Mouse (Mus musculus) embryonic facial prominence, embryonic 14.5 days (tissue): Measurements from ENCODE around the gene Pitx1. TPM values are rescaled to one million over a fixed set of nuclear protein-coding genes. Genes with fewer than 3 reads are reported as not detected.

ENCODE experiments used
- ATAC-seq: fragments of 200-750 bp; cut with Nextera tagmentation; 2 replicates; pipeline ENCODE4 v1.8.0; 2017; ENCODE audit warnings: low read depth, moderate number of reproducible peaks, moderate TSS enrichment
- DNase-seq: peaks from one replicate; pipeline ENCODE4 v3.0.0-alpha.2; 2015; ENCODE audit warnings: low spot score
- H3K27ac ChIP-seq: fragments of 300-500 bp; sonication (generic); replicated peaks from 2 replicates; pipeline ENCODE4 v1.5.1; 2014; ENCODE audit warnings: low read depth, mild to moderate bottlenecking, low read length, moderate library complexity
- H3K27me3 ChIP-seq: fragments of 300-500 bp; sonication (generic); replicated peaks from 2 replicates; pipeline ENCODE4 v1.6.1; 2014; ENCODE audit warnings: low read length; ENCODE audit not compliant: control insufficient read depth, insufficient read depth
- H3K36me3 ChIP-seq: fragments of 300-500 bp; sonication (generic); 2 replicates; pipeline ENCODE4 v1.6.1; 2014; ENCODE audit warnings: low read length, mixed read lengths; ENCODE audit not compliant: control insufficient read depth, insufficient read depth
- H3K4me1 ChIP-seq: fragments of 300-500 bp; sonication (generic); 2 replicates; pipeline ENCODE4 v1.6.1; 2014; ENCODE audit warnings: antibody characterized with exemption, low read length; ENCODE audit not compliant: control insufficient read depth, insufficient read depth
- H3K4me2 ChIP-seq: fragments of 300-500 bp; sonication (generic); 2 replicates; pipeline ENCODE4 v1.6.1; 2014; ENCODE audit warnings: low read depth, mild to moderate bottlenecking, low read length, moderate library complexity, mixed read lengths
- H3K4me3 ChIP-seq: fragments of 300-500 bp; sonication (generic); 2 replicates; pipeline ENCODE4 v1.5.1; 2014; ENCODE audit warnings: low read depth, mild to moderate bottlenecking, low read length
- H3K9ac ChIP-seq: fragments of 300-500 bp; sonication (generic); 2 replicates; pipeline ENCODE4 v1.6.1; 2014; ENCODE audit warnings: low read depth, mild to moderate bottlenecking, low read length, moderate library complexity, mixed read lengths
- H3K9me3 ChIP-seq: fragments of 300-500 bp; sonication (generic); 2 replicates; pipeline ENCODE4 v1.6.1; 2016; ENCODE audit warnings: low read length; ENCODE audit not compliant: control insufficient read depth
- WGBS: fragments of 180-500 bp; shearing (Covaris S2); extraction: QIAGEN DNeasy Blood & Tissue Kit; methylation state at CpG from one replicate; pipeline ENCODE4 v1.1.7; 2014; 5-methylcytosine and 5-hydroxymethylcytosine counted together
- polyA plus RNA-seq: library from polyadenylated mRNA; unstranded; fragments of >200 nt; fragmentation: Nextera tagmentation; extraction: Ambion mirVana; gene quantifications from 2 replicates; pipeline ENCODE4 v1.2.1, GENCODE M21; 2014

Pitx1 gene
- polyA plus RNA-seq, 1 experiment from 2014 or later, result 39.7 TPM

GRCm38 (mm10) chr13:55828141-55829017 lies 7.6 kb downstream of the Pitx1 start:
- peaks cover 91% of the 10 kb centered on the region for H3K27me3 ChIP-seq
- peak overlapping the region; percentile 65 for H3K9ac ChIP-seq
- ATAC-seq (no peak), DNase-seq (no peak)
- peak overlapping the region; percentile 50 for H3K4me2 ChIP-seq
- WGBS, result 2% methylated on average over 49 of the region's 50 CpGs
- H3K4me1 ChIP-seq, result 0 out of 2 replicates have a peak, but pooled peaks cover 3% of the 10 kb centered on the region
- no peaks in the 10 kb centered on the region for H3K9me3 ChIP-seq
- H3K27ac ChIP-seq, result peak overlapping the region; percentile 91
- peak overlapping the region; percentile 56 for H3K4me3 ChIP-seq
- H3K36me3 ChIP-seq, result 0 out of 2 replicates have a peak, but pooled peaks cover 7% of the 10 kb centered on the region

- H3K9ac ChIP-seq, result peak overlapping the region; percentile 65
These were observed 8.3 kb downstream of the Pitx1 start for GRCm38 (mm10) chr13:55827679-55828140.

DNA sequence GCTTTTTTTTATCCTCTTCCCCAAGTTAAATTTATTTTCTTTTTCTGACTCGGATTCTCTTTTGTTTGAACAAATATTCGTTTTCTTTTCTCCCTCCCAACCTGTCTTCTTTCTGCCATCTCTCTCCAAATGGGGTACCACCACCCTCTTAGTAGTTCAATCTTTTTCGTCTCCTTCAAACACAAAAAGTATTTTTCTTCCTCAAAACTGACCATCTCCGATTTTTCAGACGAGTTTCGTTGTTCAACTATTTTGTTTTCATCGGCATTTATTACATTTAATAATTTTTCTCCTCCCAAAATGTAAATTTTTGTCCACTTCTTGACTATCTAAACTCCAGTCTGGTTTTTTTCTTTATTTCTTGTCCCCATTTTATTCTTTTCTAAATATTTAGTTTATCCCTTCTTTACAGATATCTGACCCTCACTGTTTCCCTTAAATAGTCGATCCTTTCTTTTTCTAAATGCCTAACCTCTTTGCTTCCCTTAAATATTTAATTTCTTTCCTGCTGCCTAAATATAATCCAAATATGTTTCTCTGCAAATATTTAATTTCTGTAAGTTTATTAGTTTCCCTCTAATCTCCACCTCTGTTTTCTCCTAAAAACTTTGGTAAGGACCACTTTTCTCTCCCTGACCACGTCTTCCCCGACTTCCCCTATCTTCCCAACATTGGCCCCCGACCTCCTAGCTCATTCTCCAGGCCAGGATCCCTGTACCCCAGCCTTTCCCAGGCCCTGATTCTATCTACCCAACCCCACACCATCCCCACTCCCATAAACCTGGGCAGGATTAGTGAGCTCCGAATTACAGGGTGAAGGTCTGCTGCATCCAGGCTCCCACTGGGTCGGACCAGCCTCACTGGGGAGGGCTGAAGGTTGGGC lies 9.0 kb downstream of the Pitx1 start:
- 9% methylated on average over 13 of the region's 13 CpGs for WGBS
- Histone ChIP-seq H3K36me3 (0 out of 2 replicates have a peak, but pooled peaks cover 7% of the 10 kb centered on the region), H3K27me3 (peaks cover 89% of the 10 kb centered on the region), H3K4me3 (peak overlapping the region; percentile 56), H3K9ac (peak overlapping the region; percentile 68), H3K4me2 (peak overlapping the region; percentile 54), H3K4me1 (0 out of 2 replicates have a peak, but pooled peaks cover 3% of the 10 kb centered on the region), H3K27ac (peak overlapping the region; percentile 91), H3K9me3 (no peaks in the 10 kb centered on the region)
- no peak for DNase-seq
- no peak for ATAC-seq

More at GRCm38 (mm10) chr13:55827679-55828140, 8.3 kb downstream of the Pitx1 start:
- Histone ChIP-seq H3K4me1 (0 out of 2 replicates have a peak, but pooled peaks cover 3% of the 10 kb centered on the region), H3K27me3 (peaks cover 90% of the 10 kb centered on the region), H3K27ac (peak overlapping the region; percentile 91), H3K9me3 (no peaks in the 10 kb centered on the region), H3K36me3 (0 out of 2 replicates have a peak, but pooled peaks cover 7% of the 10 kb centered on the region), H3K4me3 (peak overlapping the region; percentile 56), H3K4me2 (peak overlapping the region; percentile 50)
- ATAC-seq (no peak), DNase-seq (no peak)
- 5% methylated on average over 6 of the region's 6 CpGs for WGBS

GRCm38 (mm10) chr13:55826008-55826671 lies 9.9 kb downstream of the Pitx1 start:
- Histone ChIP-seq H3K4me1 (0 out of 2 replicates have a peak, but pooled peaks cover 3% of the 10 kb centered on the region), H3K27ac (peak overlapping the region; percentile 61), H3K4me3 (peak overlapping the region; percentile 35), H3K4me2 (peak overlapping the region; percentile 54), H3K36me3 (0 out of 2 replicates have a peak, but pooled peaks cover 7% of the 10 kb centered on the region), H3K9me3 (no peaks in the 10 kb centered on the region), H3K27me3 (peaks cover 80% of the 10 kb centered on the region), H3K9ac (peak overlapping the region; percentile 68)
- WGBS, result 2% methylated on average over 34 of the region's 56 CpGs
- no peak for DNase-seq
- no peak for ATAC-seq

- WGBS, result 9% methylated on average over 25 of the region's 32 CpGs
- Histone ChIP-seq H3K4me2 (peak overlapping the region; percentile 54), H3K4me1 (0 out of 2 replicates have a peak, but pooled peaks cover 3% of the 10 kb centered on the region), H3K27me3 (peaks cover 72% of the 10 kb centered on the region), H3K4me3 (peak overlapping the region; percentile 35), H3K9ac (peak overlapping the region; percentile 68), H3K36me3 (0 out of 2 replicates have a peak, but pooled peaks cover 7% of the 10 kb centered on the region), H3K27ac (peak overlapping the region; percentile 61), H3K9me3 (no peaks in the 10 kb centered on the region)
- ATAC-seq (peak; percentile 25), DNase-seq (no peak)
These were observed 10.7 kb downstream of the Pitx1 start for GRCm38 (mm10) chr13:55825245-55825681.

GRCm38 (mm10) chr13:55824151-55824945 lies 11.6 kb downstream of the Pitx1 start:
- 0 out of 2 replicates have a peak, but pooled peaks cover 7% of the 10 kb centered on the region for H3K36me3 ChIP-seq
- peaks cover 65% of the 10 kb centered on the region for H3K27me3 ChIP-seq
- 8% methylated on average over 10 of the region's 10 CpGs for WGBS
- peak overlapping the region; percentile 35 for H3K4me3 ChIP-seq
- no peaks in the 10 kb centered on the region for H3K9me3 ChIP-seq
- H3K27ac ChIP-seq, result peak overlapping the region; percentile 29; the same call in 1 of the 2 replicates
- H3K4me1 ChIP-seq, result 0 out of 2 replicates have a peak, but pooled peaks cover 3% of the 10 kb centered on the region
- DNase-seq (peak; percentile 54), ATAC-seq (no peak)
- H3K9ac ChIP-seq, result peak overlapping the region; percentile 68
- H3K4me2 ChIP-seq, result peak overlapping the region; percentile 54

GRCm38 (mm10) chr13:55822499-55822898 lies 13.5 kb downstream of the Pitx1 start:
- no peak for ATAC-seq
- no peak for DNase-seq
- 51% methylated on average over 5 of the region's 5 CpGs for WGBS

More at GRCm38 (mm10) chr13:55822499-55822898, 13.5 kb downstream of the Pitx1 start:
- Histone ChIP-seq H3K4me1 (0 out of 2 replicates have a peak, but pooled peaks cover 3% of the 10 kb centered on the region), H3K27ac (no peak overlapping the region), H3K9ac (no peak overlapping the region), H3K27me3 (peaks cover 46% of the 10 kb centered on the region), H3K4me2 (no peak overlapping the region), H3K9me3 (no peaks in the 10 kb centered on the region), H3K4me3 (no peak overlapping the region), H3K36me3 (0 out of 2 replicates have a peak, but pooled peaks cover 7% of the 10 kb centered on the region)
